Mouse (Mus musculus) limb, embryonic 11.5 days (tissue): ENCODE results near the gene Zfp459. TPM values are rescaled to one million over a fixed set of nuclear protein-coding genes. Genes with fewer than 3 reads are reported as not detected.
A peak's percentile ranks its signal among the peaks of the same experiment; 100 is the strongest.

Source experiments
- ATAC-seq: fragments of 200-750 bp; cut with Nextera tagmentation; 2 replicates; pipeline ENCODE4 v1.8.0; 2017; ENCODE audit warnings: low read depth; ENCODE audit not compliant: insufficient number of reproducible peaks, low FRiP score, low TSS enrichment
- DNase-seq: peaks from one replicate; pipeline ENCODE4 v3.0.0-alpha.2; 2015; ENCODE audit warnings: low spot score
- H3K27ac ChIP-seq: fragments of 300-500 bp; sonication (generic); replicated peaks from 2 replicates; pipeline ENCODE4 v1.5.1; 2014; ENCODE audit warnings: low read depth, mild to moderate bottlenecking, low read length
- H3K27me3 ChIP-seq: fragments of 300-500 bp; sonication (generic); 2 replicates; pipeline ENCODE4 v1.6.1; 2014; ENCODE audit warnings: mild to moderate bottlenecking, low read length, mixed read lengths; ENCODE audit not compliant: control insufficient read depth, insufficient read depth
- H3K36me3 ChIP-seq: fragments of 300-500 bp; sonication (generic); 2 replicates; pipeline ENCODE4 v1.6.1; 2014; ENCODE audit warnings: mild to moderate bottlenecking, low read length, moderate library complexity, mixed read lengths; ENCODE audit not compliant: control insufficient read depth, insufficient read depth
- H3K4me1 ChIP-seq: fragments of 300-500 bp; sonication (generic); 2 replicates; pipeline ENCODE4 v1.6.1; 2014; ENCODE audit warnings: low read length, mixed read lengths; ENCODE audit not compliant: control insufficient read depth, insufficient read depth
- H3K4me2 ChIP-seq: fragments of 300-500 bp; sonication (generic); 2 replicates; pipeline ENCODE4 v1.6.1; 2014; ENCODE audit warnings: low read depth, mild to moderate bottlenecking, moderate library complexity; ENCODE audit not compliant: severe bottlenecking
- H3K4me3 ChIP-seq: fragments of 300-500 bp; sonication (generic); 2 replicates; pipeline ENCODE4 v1.5.1; 2014; ENCODE audit warnings: low read depth, low read length
- H3K9ac ChIP-seq: fragments of 300-500 bp; sonication (generic); 2 replicates; pipeline ENCODE4 v1.6.1; 2014; ENCODE audit warnings: mild to moderate bottlenecking, low read length
- H3K9me3 ChIP-seq: fragments of 300-500 bp; sonication (generic); 2 replicates; pipeline ENCODE4 v1.6.1; 2016; ENCODE audit warnings: low read length; ENCODE audit not compliant: control insufficient read depth
- WGBS: fragments of 180-500 bp; shearing (Covaris S2); extraction: QIAGEN DNeasy Blood & Tissue Kit; methylation state at CpG from one replicate; pipeline ENCODE4 v1.1.7; 2014; 5-methylcytosine and 5-hydroxymethylcytosine counted together
- polyA plus RNA-seq: library from polyadenylated mRNA; unstranded; fragments of >200 nt; fragmentation: Nextera tagmentation; extraction: Ambion mirVana; gene quantifications from 2 replicates; pipeline ENCODE4 v1.2.1, GENCODE M21; 2014

Zfp459 gene
- polyA plus RNA-seq, 1 experiment from 2014 or later: 1.3 TPM

DNA sequence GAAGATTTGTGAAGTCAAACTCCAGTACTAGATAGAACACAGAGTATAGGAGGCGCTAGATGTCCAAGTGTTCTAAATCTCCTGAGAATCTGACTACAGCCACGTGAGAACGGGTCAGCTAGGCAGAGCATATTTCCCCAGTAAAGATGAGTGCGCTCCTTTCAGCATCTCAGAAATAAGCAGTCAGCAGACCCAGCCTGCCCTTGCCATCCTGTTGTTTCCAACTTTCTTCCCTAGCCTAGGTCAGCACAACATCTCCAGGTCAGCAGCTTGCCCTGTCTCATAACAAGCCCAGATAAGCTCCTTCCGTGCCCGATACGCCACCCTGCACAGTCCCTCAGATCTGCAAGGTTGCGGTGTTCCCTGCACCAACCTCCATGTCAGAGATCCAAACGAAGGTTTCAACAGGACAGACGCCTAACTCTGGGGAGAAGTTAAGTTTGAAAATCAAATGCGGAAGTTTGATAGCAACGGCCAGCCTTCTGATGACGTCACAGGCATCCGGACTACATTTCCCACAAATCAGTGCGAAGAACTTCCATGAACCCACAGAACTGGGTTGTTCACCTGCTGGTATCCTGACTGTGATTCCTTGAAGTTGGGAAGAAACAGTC, 61.0 kb downstream of the Zfp459 start, which contains the start of the genes Gm28044 and Zfp953:
TSS of gene Gm28044 (minus strand) at position 406 of the 614 bp plus-strand sequence.
TSS of gene Zfp953 (minus strand) at position 475 of the 614 bp plus-strand sequence.
- Histone ChIP-seq H3K9ac (peak within 1 kb of the TSS; percentile 55), H3K4me2 (peak within 1 kb of the TSS; percentile 70), H3K9me3 (no peaks in the 10 kb centered on the region), H3K4me1 (no peaks in the 10 kb centered on the region), H3K27ac (no peak within 1 kb of the TSS), H3K4me3 (peak within 1 kb of the TSS; percentile 53), H3K27me3 (no peaks in the 10 kb centered on the region), H3K36me3 (no peaks in the 10 kb centered on the region)
- 1% methylated on average over 15 of the region's 15 CpGs for WGBS
- peak; percentile 92 for DNase-seq
- ATAC-seq: peak; percentile 90

Other genes starting within 250 kb of the Zfp459 start
- gene Rsl1, start 248.2 kb downstream of the Zfp459 start, polyA plus RNA-seq: 6.0 and 7.3 TPM in 2 replicates
- 1.3 and 2.1 TPM in 2 replicates for gene Zfp455, start 226.9 kb downstream of the Zfp459 start, polyA plus RNA-seq
- 1.7 and 2.2 TPM in 2 replicates for gene Zfp458, start 143.0 kb downstream of the Zfp459 start, polyA plus RNA-seq
- gene Zfp457, start 114.9 kb downstream of the Zfp459 start, polyA plus RNA-seq: 0.27 and 0.54 TPM in 2 replicates
- gene Zfp595, start 88.8 kb downstream of the Zfp459 start, polyA plus RNA-seq: 1.9 and 2.8 TPM in 2 replicates
- gene Gm28044, start 60.9 kb downstream of the Zfp459 start, polyA plus RNA-seq: not detected in 2 replicates
- 1.1 and 1.2 TPM in 2 replicates for gene Zfp953, start 60.8 kb downstream of the Zfp459 start, polyA plus RNA-seq
- gene Gm28041, start 45.7 kb downstream of the Zfp459 start, polyA plus RNA-seq: 0.59 TPM in 1 of 2 replicates, not detected in the other
- 1.2 and 1.5 TPM in 2 replicates for gene Zfp456, start 45.6 kb downstream of the Zfp459 start, polyA plus RNA-seq
- 4.3 and 5.4 TPM in 2 replicates for gene Zfp429, start 21.6 kb downstream of the Zfp459 start, polyA plus RNA-seq
- gene Zfp874a, start 30.2 kb upstream of the Zfp459 start, polyA plus RNA-seq: 9.5 and 9.7 TPM in 2 replicates
- 1.7 and 2.6 TPM in 2 replicates for gene Zfp874b, start 62.8 kb upstream of the Zfp459 start, polyA plus RNA-seq
- gene Zfp58, start 79.1 kb upstream of the Zfp459 start, polyA plus RNA-seq: 19.5 and 19.6 TPM in 2 replicates
- not detected in 2 replicates for gene Gm26965, start 104.7 kb upstream of the Zfp459 start, polyA plus RNA-seq
- gene Zfp87, start 104.8 kb upstream of the Zfp459 start, polyA plus RNA-seq: 26.8 and 32.8 TPM in 2 replicates
- 18.7 and 20.0 TPM in 2 replicates for gene Zfp748, start 132.4 kb upstream of the Zfp459 start, polyA plus RNA-seq
- gene Zfp729b, start 188.3 kb upstream of the Zfp459 start, polyA plus RNA-seq: 5.1 and 5.8 TPM in 2 replicates
- gene Gm49345, start 216.4 kb upstream of the Zfp459 start, polyA plus RNA-seq: not detected in 2 replicates
- 2.7 and 3.7 TPM in 2 replicates for gene Zfp729a, start 216.4 kb upstream of the Zfp459 start, polyA plus RNA-seq